Mouse (Mus musculus) liver, embryonic 11.5 days (tissue): Measurements from ENCODE around the gene Mrpl37. TPM values are rescaled to one million over a fixed set of nuclear protein-coding genes. Genes with fewer than 3 reads are reported as not detected.

Source experiments
- ATAC-seq: fragments of 200-750 bp; cut with Nextera tagmentation; replicated peaks from 2 replicates; pipeline ENCODE4 v1.8.0; 2017; ENCODE audit warnings: moderate number of reproducible peaks, mild to moderate bottlenecking, moderate TSS enrichment, moderate library complexity; ENCODE audit not compliant: low FRiP score
- DNase-seq: peaks from one replicate; pipeline ENCODE4 v3.0.0-alpha.2; 2017; ENCODE audit warnings: low spot score
- H3K27ac ChIP-seq: fragments of 300-500 bp; sonication (generic); 2 replicates; pipeline ENCODE4 v1.5.1; 2014; ENCODE audit warnings: mild to moderate bottlenecking, low read depth, low read length, control low read depth
- H3K27me3 ChIP-seq: fragments of 300-500 bp; sonication (generic); replicated peaks from 2 replicates; pipeline ENCODE4 v1.6.1; 2014; ENCODE audit warnings: low read length, mixed read lengths; ENCODE audit not compliant: control insufficient read depth, insufficient read depth
- H3K36me3 ChIP-seq: fragments of 300-500 bp; sonication (generic); 2 replicates; pipeline ENCODE4 v1.6.1; 2014; ENCODE audit warnings: mild to moderate bottlenecking, low read length, moderate library complexity, mixed read lengths; ENCODE audit not compliant: control insufficient read depth, insufficient read depth
- H3K4me1 ChIP-seq: fragments of 300-500 bp; sonication (generic); replicated peaks from 2 replicates; pipeline ENCODE4 v1.6.1; 2014; ENCODE audit warnings: low read length, mixed read lengths; ENCODE audit not compliant: control insufficient read depth, insufficient read depth
- H3K4me2 ChIP-seq: fragments of 300-500 bp; sonication (generic); 2 replicates; pipeline ENCODE4 v1.6.1; 2014; ENCODE audit warnings: mild to moderate bottlenecking, control low read depth, moderate library complexity
- H3K4me3 ChIP-seq: fragments of 300-500 bp; sonication (generic); 2 replicates; pipeline ENCODE4 v1.5.1; 2014; ENCODE audit warnings: low read depth, low read length, control low read depth
- H3K9ac ChIP-seq: fragments of 300-500 bp; sonication (generic); 2 replicates; pipeline ENCODE4 v1.6.1; 2014; ENCODE audit warnings: low read depth, low read length, control low read depth
- H3K9me3 ChIP-seq: fragments of 300-500 bp; sonication (generic); 2 replicates; pipeline ENCODE4 v1.6.1; 2016; ENCODE audit warnings: low read length, inconsistent platforms, mixed read lengths; ENCODE audit not compliant: control insufficient read depth
- WGBS: fragments of 180-500 bp; shearing (Covaris S2); extraction: QIAGEN DNeasy Blood & Tissue Kit; methylation state at CpG from one replicate; pipeline ENCODE4 v1.1.7; 2014; 5-methylcytosine and 5-hydroxymethylcytosine counted together
- polyA plus RNA-seq: library from polyadenylated mRNA; unstranded; fragments of >200 nt; fragmentation: Nextera tagmentation; extraction: Ambion mirVana; gene quantifications from 2 replicates; pipeline ENCODE4 v1.2.1, GENCODE M21; 2014

The Mrpl37 gene
- polyA plus RNA-seq, 1 experiment from 2014 or later: 122 TPM

GRCm38 (mm10) chr4:107018521-107018920 is 48.1 kb downstream of the Mrpl37 start:
- H3K4me1 ChIP-seq: peaks cover 25% of the 10 kb centered on the region
- no peak overlapping the region for H3K4me2 ChIP-seq
- no peak overlapping the region for H3K9ac ChIP-seq
- DNase-seq (no peak), ATAC-seq (no peak)
- no peak overlapping the region for H3K27ac ChIP-seq
- no peaks in the 10 kb centered on the region for H3K9me3 ChIP-seq
- peaks cover 2% of the 10 kb centered on the region; the same call in 1 of the 2 replicates for H3K36me3 ChIP-seq
- 86% methylated on average over 3 of the region's 3 CpGs for WGBS
- H3K4me3 ChIP-seq: no peak overlapping the region
- no peaks in the 10 kb centered on the region for H3K27me3 ChIP-seq

GRCm38 (mm10) chr4:107017257-107017656 is 49.4 kb downstream of the Mrpl37 start:
- no peak overlapping the region for H3K27ac ChIP-seq
- no peak for ATAC-seq
- peaks cover 28% of the 10 kb centered on the region for H3K4me1 ChIP-seq

GRCm38 (mm10) chr4:107015971-107016511 is 50.6 kb downstream of the Mrpl37 start:
- Histone ChIP-seq H3K4me2 (no peak overlapping the region), H3K27ac (no peak overlapping the region), H3K9me3 (no peaks in the 10 kb centered on the region), H3K36me3 (peaks cover 2% of the 10 kb centered on the region; the same call in 1 of the 2 replicates), H3K4me1 (peaks cover 28% of the 10 kb centered on the region), H3K27me3 (no peaks in the 10 kb centered on the region), H3K4me3 (no peak overlapping the region), H3K9ac (no peak overlapping the region; the same call in 1 of the 2 replicates)
- 81% methylated on average over 13 of the region's 13 CpGs for WGBS
- DNase-seq (no peak), ATAC-seq (no peak)

More at GRCm38 (mm10) chr4:107017257-107017656, 49.4 kb downstream of the Mrpl37 start:
- H3K27me3 ChIP-seq: no peaks in the 10 kb centered on the region
- peaks cover 2% of the 10 kb centered on the region; the same call in 1 of the 2 replicates for H3K36me3 ChIP-seq
- H3K4me2 ChIP-seq: no peak overlapping the region
- no peak overlapping the region for H3K4me3 ChIP-seq
- H3K9ac ChIP-seq: no peak overlapping the region
- H3K9me3 ChIP-seq: no peaks in the 10 kb centered on the region
- no peak for DNase-seq

- H3K27me3 ChIP-seq: no peaks in the 10 kb centered on the region
- DNase-seq: no peak
- no peak overlapping the region for H3K27ac ChIP-seq
- no peak overlapping the region for H3K9ac ChIP-seq
- H3K36me3 ChIP-seq: peaks cover 4% of the 10 kb centered on the region; the same call in 1 of the 2 replicates
- no peak for ATAC-seq
- no peak overlapping the region for H3K4me3 ChIP-seq
- 88% methylated on average over 9 of the region's 9 CpGs for WGBS
- H3K4me1 ChIP-seq: peaks cover 20% of the 10 kb centered on the region
- H3K4me2 ChIP-seq: no peak overlapping the region
- no peaks in the 10 kb centered on the region for H3K9me3 ChIP-seq
Measured at GRCm38 (mm10) chr4:107013817-107014260, 52.8 kb downstream of the Mrpl37 start.

- no peak for DNase-seq
- Histone ChIP-seq H3K9me3 (no peaks in the 10 kb centered on the region), H3K9ac (no peak overlapping the region), H3K4me2 (no peak overlapping the region), H3K36me3 (peaks cover 4% of the 10 kb centered on the region; the same call in 1 of the 2 replicates), H3K4me1 (peaks cover 21% of the 10 kb centered on the region), H3K27ac (no peak overlapping the region), H3K27me3 (no peaks in the 10 kb centered on the region), H3K4me3 (no peak overlapping the region)
- ATAC-seq: no peak
- 88% methylated on average over 6 of the region's 6 CpGs for WGBS
Measured at GRCm38 (mm10) chr4:107013119-107013816, 53.4 kb downstream of the Mrpl37 start.

GRCm38 (mm10) chr4:107012574-107012973 is 54.1 kb downstream of the Mrpl37 start:
- 89% methylated on average over 3 of the region's 3 CpGs for WGBS
- DNase-seq: no peak
- peaks cover 4% of the 10 kb centered on the region; the same call in 1 of the 2 replicates for H3K36me3 ChIP-seq
- no peaks in the 10 kb centered on the region for H3K27me3 ChIP-seq
- no peaks in the 10 kb centered on the region for H3K9me3 ChIP-seq
- ATAC-seq: no peak
- no peak overlapping the region for H3K4me2 ChIP-seq
- H3K4me1 ChIP-seq: peaks cover 27% of the 10 kb centered on the region
- H3K9ac ChIP-seq: no peak overlapping the region
- no peak overlapping the region for H3K27ac ChIP-seq
- H3K4me3 ChIP-seq: no peak overlapping the region

GRCm38 (mm10) chr4:107012005-107012478 is 54.6 kb downstream of the Mrpl37 start:
- H3K36me3 ChIP-seq: peaks cover 4% of the 10 kb centered on the region; the same call in 1 of the 2 replicates
- WGBS: 76% methylated on average over 13 of the region's 13 CpGs
- no peaks in the 10 kb centered on the region for H3K9me3 ChIP-seq
- no peak overlapping the region for H3K4me2 ChIP-seq
- H3K4me3 ChIP-seq: no peak overlapping the region
- H3K9ac ChIP-seq: no peak overlapping the region
- ATAC-seq (no peak), DNase-seq (no peak)
- H3K4me1 ChIP-seq: peaks cover 32% of the 10 kb centered on the region
- no peak overlapping the region for H3K27ac ChIP-seq
- no peaks in the 10 kb centered on the region for H3K27me3 ChIP-seq

- peaks cover 38% of the 10 kb centered on the region for H3K4me1 ChIP-seq
Measured at GRCm38 (mm10) chr4:107011325-107012004, 55.2 kb downstream of the Mrpl37 start.

More at GRCm38 (mm10) chr4:107011325-107012004, 55.2 kb downstream of the Mrpl37 start:
- H3K36me3 ChIP-seq: peaks cover 4% of the 10 kb centered on the region; the same call in 1 of the 2 replicates
- no peak overlapping the region for H3K9ac ChIP-seq
- DNase-seq (no peak), ATAC-seq (no peak)
- no peak overlapping the region for H3K27ac ChIP-seq
- no peak overlapping the region for H3K4me3 ChIP-seq
- no peak overlapping the region for H3K4me2 ChIP-seq
- WGBS: 73% methylated on average over 8 of the region's 8 CpGs
- no peaks in the 10 kb centered on the region for H3K27me3 ChIP-seq
- no peaks in the 10 kb centered on the region for H3K9me3 ChIP-seq
